Mouse (Mus musculus) hematopoietic multipotent progenitor cell, adult 10-12 weeks (in vitro differentiated cells): Measurements from ENCODE around the gene Ptch1. TPM values are rescaled to one million over a fixed set of nuclear protein-coding genes. Genes with fewer than 3 reads are reported as not detected.

Experiments used
- polyA plus RNA-seq: library from polyadenylated mRNA; stranded (reverse); fragments of >175 nt; gene quantifications from 2 replicates; pipeline ENCODE4 v1.2.3, GENCODE M21; 2012; ENCODE audit warnings: low replicate concordance

Ptch1 gene
- polyA plus RNA-seq: 25.0 and 25.8 TPM in 2 replicates

DNA sequence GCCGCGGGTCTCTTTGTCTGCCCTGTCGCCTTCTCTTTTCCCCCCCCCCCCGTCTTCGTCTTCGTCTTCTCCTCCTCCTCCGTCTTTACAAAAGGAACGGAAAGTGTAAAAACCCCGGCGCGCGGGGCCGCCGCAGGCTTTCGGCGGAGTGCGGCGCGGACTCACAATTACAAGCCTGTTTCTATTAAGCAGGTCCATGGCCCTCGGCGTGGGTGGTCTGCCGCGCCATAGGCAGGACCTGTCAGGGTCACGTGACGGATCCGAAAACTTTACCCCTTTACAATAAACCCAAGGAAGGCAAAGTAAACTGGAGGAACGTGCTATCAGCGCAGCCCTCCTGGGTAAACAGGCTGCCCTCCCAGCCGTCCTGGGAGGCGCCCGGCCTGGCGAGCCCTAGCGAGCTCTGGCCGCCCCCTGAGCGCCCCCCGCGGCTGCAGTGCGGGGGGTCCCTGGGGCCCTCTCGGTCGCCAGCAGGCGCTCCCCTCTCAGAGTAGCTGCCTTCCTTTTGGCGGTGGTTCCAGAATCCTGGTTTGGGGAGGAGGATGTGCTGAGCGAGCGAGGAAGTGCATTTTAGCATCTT lies at the start of gene Ptch1:
Ptch1 (minus strand) TSS at position 343 of the 580 bp plus-strand sequence.

DNA sequence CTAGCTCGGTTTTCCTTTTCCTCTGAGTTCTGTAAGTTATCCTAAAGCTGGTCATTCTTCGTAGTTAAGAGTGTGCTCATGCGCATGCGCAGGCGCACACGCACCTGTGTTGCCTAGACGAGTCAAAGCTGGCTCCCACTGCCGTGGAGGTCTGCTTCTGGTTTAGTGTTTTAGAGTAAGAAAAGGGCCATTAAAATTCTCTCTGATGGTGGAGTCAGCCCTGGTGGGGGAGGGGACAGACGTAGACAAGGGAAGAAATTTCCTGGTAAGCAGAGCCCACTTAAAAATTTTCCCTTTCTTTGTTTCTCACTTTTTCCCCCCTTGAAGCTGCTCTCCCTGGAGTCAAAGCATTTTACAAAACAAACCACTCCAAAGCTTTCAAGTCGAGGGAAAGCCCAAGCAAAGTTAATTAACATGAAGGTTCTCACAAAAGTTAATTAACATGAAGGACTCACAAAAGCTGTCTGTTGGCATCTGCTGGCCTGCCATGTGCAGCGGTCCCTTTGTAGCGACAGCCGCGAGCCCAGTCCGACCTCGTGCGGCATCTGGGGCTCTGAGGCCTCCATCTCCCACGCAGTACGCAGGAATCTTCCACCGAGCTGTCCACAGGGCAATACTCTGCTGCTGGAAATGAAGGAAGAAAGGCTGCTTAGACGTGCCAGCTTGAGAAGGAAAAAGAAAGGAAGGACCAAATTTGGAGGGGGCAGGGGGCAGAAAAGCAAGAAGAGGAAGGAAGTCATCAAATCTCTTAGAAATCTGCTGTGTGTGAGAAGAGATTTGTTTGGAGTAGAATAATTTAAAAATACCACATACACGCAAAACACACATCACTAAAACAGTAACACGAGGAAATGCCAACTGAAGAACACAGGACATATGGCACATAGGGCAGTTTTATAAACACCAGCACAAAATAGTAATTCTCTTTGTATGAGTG lies 76.5 kb downstream of the Ptch1 start, which contains the start of gene Fancc:
Fancc (minus strand) TSS at position 633 of the 937 bp plus-strand sequence.

Other genes starting within 250 kb of the Ptch1 start
- 1.8 and 3.7 TPM in 2 replicates for gene Fancc, start 76.3 kb downstream of the Ptch1 start, polyA plus RNA-seq
- 4.2 and 21.9 TPM in 2 replicates for gene Ercc6l2, start 241.6 kb upstream of the Ptch1 start, polyA plus RNA-seq